Mouse (Mus musculus) CH12.LX (cell line): ENCODE results near the gene St8sia1. TPM values are rescaled to one million over a fixed set of nuclear protein-coding genes. Genes with fewer than 3 reads are reported as not detected.

Experiments
- DNase-seq: peaks from one replicate; pipeline ENCODE4 v3.0.0-alpha.2; 2013; ENCODE audit errors: extremely low read depth
- H3K27ac ChIP-seq: 2 replicates; pipeline ENCODE4 v1.5.1; 2012; ENCODE audit warnings: low read depth, mild to moderate bottlenecking, control low read depth, moderate library complexity; ENCODE audit not compliant: insufficient read depth
- H3K27me3 ChIP-seq: replicated peaks from 2 replicates; pipeline ENCODE3; 2012; ENCODE audit warnings: inconsistent platforms
- H3K36me3 ChIP-seq, 2 experiments: replicated peaks in 1 of 2; 2 replicates each; pipeline versions ENCODE3 to v1.6.1; 2012; ENCODE audit warnings: inconsistent platforms in 1 of 2, low read length in 1 of 2, mild to moderate bottlenecking in 1 of 2, mixed read lengths in 1 of 2, moderate library complexity in 1 of 2; ENCODE audit not compliant: control insufficient read depth in 1 of 2, insufficient read depth in 1 of 2
- H3K4me1 ChIP-seq, 2 experiments: 2 replicates each; pipeline ENCODE4 v1.6.1; 2012; ENCODE audit warnings: inconsistent platforms in 1 of 2, moderate library complexity in 1 of 2; ENCODE audit not compliant: insufficient read depth in 2 of 2, control insufficient read depth in 1 of 2
- H3K4me2 ChIP-seq: 2 replicates; pipeline ENCODE4 v1.6.1; 2012; ENCODE audit warnings: low read depth, mild to moderate bottlenecking, control low read depth; ENCODE audit not compliant: poor library complexity, insufficient read depth, severe bottlenecking
- H3K4me3 ChIP-seq, 3 experiments: fragments of 150-350 bp in 1 of 3; sonication (generic) in 1 of 3; replicated peaks in 1 of 3; 2 replicates each; pipeline versions ENCODE3 to v1.5.1; 2011 to 2012; ENCODE audit warnings: low read depth in 2 of 3, low read length in 2 of 3, mild to moderate bottlenecking in 2 of 3, moderate library complexity in 2 of 3, control low read depth in 1 of 3, improper control_type of control experiment in 1 of 3, inconsistent platforms in 1 of 3, mixed read lengths in 1 of 3; ENCODE audit not compliant: poor library complexity in 1 of 3
- H3K79me2 ChIP-seq: replicated peaks from 2 replicates; pipeline ENCODE4 v1.6.1; 2012; ENCODE audit warnings: mild to moderate bottlenecking, moderate library complexity; ENCODE audit not compliant: control insufficient read depth, poor library complexity, insufficient read depth, severe bottlenecking; ENCODE audit errors: extremely low read depth
- H3K9ac ChIP-seq: 2 replicates; pipeline ENCODE4 v1.6.1; 2012; ENCODE audit warnings: low read depth, mild to moderate bottlenecking, control low read depth, moderate library complexity; ENCODE audit not compliant: insufficient read depth
- H3K9me3 ChIP-seq: replicated peaks from 2 replicates; pipeline ENCODE3; 2012; ENCODE audit warnings: low read length, inconsistent platforms, mixed read lengths
- CHD2 ChIP-seq: IDR thresholded peaks from 2 replicates; pipeline ENCODE4 v1.6.1; 2011; ENCODE audit warnings: low read length, improper control_type of control experiment
- GABPA ChIP-seq: IDR thresholded peaks from 2 replicates; pipeline ENCODE4 v1.6.1; 2012; ENCODE audit warnings: low read depth, low read length, improper control_type of control experiment, inconsistent platforms; ENCODE audit not compliant: insufficient replicate concordance
- HCFC1 ChIP-seq: IDR thresholded peaks from 2 replicates; pipeline ENCODE4 v1.6.1; 2012; ENCODE audit warnings: low read depth, mild to moderate bottlenecking, inconsistent platforms, low read length, improper control_type of control experiment
- IRF4 ChIP-seq: IDR thresholded peaks from 2 replicates; pipeline ENCODE4 v1.6.1; 2014; ENCODE audit warnings: low read depth, mild to moderate bottlenecking, inconsistent platforms, low read length, improper control_type of control experiment
- JUN ChIP-seq: IDR thresholded peaks from 2 replicates; pipeline ENCODE4 v1.6.1; 2011; ENCODE audit warnings: low read depth, mild to moderate bottlenecking, low read length, improper control_type of control experiment, moderate library complexity; ENCODE audit not compliant: insufficient read depth
- JUND ChIP-seq: conservative IDR thresholded peaks from 2 replicates; pipeline ENCODE4 v1.6.1; 2011; ENCODE audit warnings: low read depth, low read length, improper control_type of control experiment
- KAT2A ChIP-seq: IDR thresholded peaks from 2 replicates; pipeline ENCODE4 v1.6.1; 2012; ENCODE audit warnings: low read length, improper control_type of control experiment, inconsistent platforms; ENCODE audit not compliant: insufficient replicate concordance
- MAX ChIP-seq: IDR thresholded peaks from 2 replicates; pipeline ENCODE4 v1.6.1; 2011; ENCODE audit warnings: low read length, improper control_type of control experiment
- MEF2A ChIP-seq: IDR thresholded peaks from 2 replicates; pipeline ENCODE4 v1.6.1; 2014; ENCODE audit warnings: low read depth, mild to moderate bottlenecking, inconsistent platforms, low read length, improper control_type of control experiment, borderline replicate concordance
- MXI1 ChIP-seq: IDR thresholded peaks from 2 replicates; pipeline ENCODE4 v1.6.1; 2011; ENCODE audit warnings: mild to moderate bottlenecking, low read depth, low read length, improper control_type of control experiment
- POLR2A ChIP-seq: IDR thresholded peaks from 2 replicates; pipeline ENCODE4 v1.6.1; 2011; ENCODE audit warnings: low read depth, mild to moderate bottlenecking, improper control_type of control experiment, low read length
- RAD21 ChIP-seq: IDR thresholded peaks from 2 replicates; pipeline ENCODE4 v1.6.1; 2011; ENCODE audit warnings: low read depth, mild to moderate bottlenecking, low read length, improper control_type of control experiment, moderate library complexity
- ZMIZ1 ChIP-seq: IDR thresholded peaks from 2 replicates; pipeline ENCODE4 v1.6.1; 2012; ENCODE audit warnings: low read depth, mild to moderate bottlenecking, inconsistent platforms, low read length, improper control_type of control experiment
- dilution Hi-C: fragments of 300-500 bp; cut with MboI; formaldehyde crosslinking; loops from 2 replicates; pipeline ENCODE4 v1.14.3; 2020; ENCODE audit warnings: low sequenced_read_pairs; ENCODE audit not compliant: extremely low pct_unique_long_range_greater_than_20kb, extremely low pct_ligation_motif_present
- in situ Hi-C: fragments of 300-500 bp; cut with MboI; formaldehyde crosslinking; loops from 3 replicates; pipeline ENCODE4 v1.14.3; 2019; ENCODE audit warnings: low sequenced_read_pairs, low pct_ligation_motif_present, low pct_unique_long_range_greater_than_20kb, mixed read lengths
- polyA plus RNA-seq: library from polyadenylated mRNA; unstranded; fragments of >175 nt; gene quantifications from 2 replicates; pipeline ENCODE4 v1.2.1, GENCODE M21; 2012; ENCODE audit warnings: low read depth; ENCODE audit not compliant: insufficient read length
- total RNA-seq, 2 experiments: library from RNA; depleted of rRNA; stranded (reverse); fragments of 300-350 nt in 1 of 2; fragments of >200 nt in 1 of 2; gene quantifications; 2 replicates each; pipeline ENCODE4 v1.2.3; 2012 to 2014

St8sia1 gene
- total and polyA plus RNA-seq, 3 experiments: 0.13 to 0.51 (median 0.20) TPM

GRCm38 (mm10) chr6:142916271-142916941, 47.8 kb downstream of the St8sia1 start:
- Histone ChIP-seq H3K27me3 (no peaks in the 10 kb centered on the region), H3K4me3 (no peak overlapping the region), H3K9me3 (no peaks in the 10 kb centered on the region), H3K27ac (no peak overlapping the region), H3K4me1 (peaks cover 11 to 45% of the 10 kb centered on the region in 2 experiments), H3K9ac (no peak overlapping the region), H3K36me3 (no peaks in the 10 kb centered on the region), H3K4me2 (no peak overlapping the region), H3K79me2 (no peaks in the 10 kb centered on the region)
- in situ Hi-C loops (no loop called here), dilution Hi-C loops (no loop called here)
- no peak for DNase-seq
- TF ChIP-seq MXI1 (no peak), CHD2 (no peak)

- in situ Hi-C loops (no loop called here), dilution Hi-C loops (no loop called here)
- Histone ChIP-seq H3K9ac (no peak overlapping the region), H3K4me2 (no peak overlapping the region), H3K4me3 (no peak overlapping the region), H3K27me3 (no peaks in the 10 kb centered on the region), H3K79me2 (no peaks in the 10 kb centered on the region), H3K36me3 (no peaks in the 10 kb centered on the region), H3K4me1 (peaks cover 11 to 39% of the 10 kb centered on the region in 2 experiments), H3K9me3 (no peaks in the 10 kb centered on the region), H3K27ac (no peak overlapping the region)
- peak; percentile 35 for DNase-seq
- TF ChIP-seq MAX (no peak), IRF4 (0 out of 2 replicates have a peak, but pooled peaks have one; percentile 25)
These were observed 48.8 kb downstream of the St8sia1 start for GRCm38 (mm10) chr6:142915464-142915863.

GRCm38 (mm10) chr6:142914676-142915075, 49.6 kb downstream of the St8sia1 start:
- H3K9me3 ChIP-seq: no peaks in the 10 kb centered on the region
- in situ Hi-C loops: no loop called here
- no peak for TF ChIP-seq KAT2A
- no peak for TF ChIP-seq JUND
- no peak for TF ChIP-seq GABPA
- TF ChIP-seq MAX: no peak
- no peak for TF ChIP-seq JUN
- no peak for TF ChIP-seq ZMIZ1
- no peak for TF ChIP-seq HCFC1
- TF ChIP-seq RAD21: no peak
- TF ChIP-seq POLR2A: no peak
- TF ChIP-seq MEF2A: no peak
- dilution Hi-C loops: no loop called here
- no peaks in the 10 kb centered on the region for H3K36me3 ChIP-seq
- no peak for DNase-seq
- H3K4me1 ChIP-seq: peaks cover 11 to 39% of the 10 kb centered on the region in 2 experiments
- H3K4me2 ChIP-seq: no peak overlapping the region
- H3K27me3 ChIP-seq: no peaks in the 10 kb centered on the region
- no peak overlapping the region for H3K9ac ChIP-seq
- no peak overlapping the region for H3K27ac ChIP-seq
- H3K4me3 ChIP-seq: no peak overlapping the region
- H3K79me2 ChIP-seq: no peaks in the 10 kb centered on the region
